Mouse (Mus musculus): ENCODE data around the gene Npas4.
A peak's percentile ranks its signal among the peaks of the same experiment; 100 is the strongest.
"Not testable (repeated sequence)": the region's sequence is repeated elsewhere in the genome, so short reads cannot be mapped to it uniquely, and the experiment has no call there.

Npas4 gene

DNA sequence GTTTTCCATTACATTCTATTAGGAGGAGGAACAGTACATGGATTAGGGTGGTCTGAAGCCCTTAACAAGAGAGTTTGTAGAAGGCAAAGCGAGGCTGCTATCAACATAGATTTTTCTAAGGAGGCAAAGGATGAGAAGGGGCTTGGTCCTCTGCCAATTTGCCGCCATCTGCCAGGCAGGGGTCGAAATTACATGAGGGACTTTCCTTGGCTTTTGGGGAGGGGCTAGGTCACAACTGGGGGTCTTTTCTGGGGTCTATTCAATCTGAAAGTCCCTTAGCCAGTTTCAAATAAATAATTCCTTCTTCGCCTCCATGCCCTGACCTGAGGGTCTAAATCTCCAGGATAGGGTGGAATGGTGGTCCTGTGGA is at the start of gene Npas4:
Gene Npas4, minus strand, starts transcription at position 61 of the 370 bp plus-strand sequence.
- DNase-seq (ENCODE audit: low spot score), result no peak

DNA sequence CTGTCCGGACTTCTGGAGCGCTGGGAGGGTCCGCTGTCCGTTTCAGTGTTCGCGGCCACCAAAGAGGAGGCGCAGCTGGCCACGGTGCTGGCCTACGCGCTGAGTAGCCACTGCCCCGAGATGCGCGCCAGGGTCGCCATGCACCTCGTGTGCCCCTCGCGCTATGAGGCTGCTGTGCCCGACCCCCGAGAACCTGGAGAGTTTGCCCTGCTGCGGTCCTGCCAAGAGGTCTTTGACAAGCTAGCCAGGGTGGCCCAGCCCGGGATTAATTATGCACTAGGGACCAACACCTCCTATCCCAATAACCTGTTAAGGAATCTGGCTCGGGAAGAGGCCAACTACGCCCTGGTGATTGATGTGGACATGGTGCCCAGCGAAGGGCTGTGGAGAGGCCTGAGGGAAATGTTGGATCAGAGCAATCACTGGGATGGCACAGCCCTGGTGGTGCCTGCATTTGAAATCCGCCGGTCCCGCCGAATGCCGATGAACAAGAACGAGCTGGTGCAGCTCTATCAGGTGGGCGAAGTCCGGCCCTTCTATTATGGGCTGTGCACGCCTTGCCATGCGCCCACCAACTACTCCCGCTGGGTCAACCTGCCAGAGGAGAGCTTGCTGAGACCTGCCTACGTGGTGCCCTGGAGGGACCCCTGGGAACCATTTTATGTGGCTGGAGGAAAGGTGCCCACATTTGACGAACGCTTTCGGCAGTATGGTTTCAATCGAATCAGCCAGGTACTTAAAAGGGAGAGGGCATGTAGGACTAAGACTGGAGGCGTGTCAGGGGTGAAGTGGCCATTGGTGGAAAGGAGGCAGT is 49.4 kb upstream of the Npas4 start:
- no peak for DNase-seq (ENCODE audit: low spot score)

- peak; percentile 89 for DNase-seq (ENCODE audit: low spot score)
Measured at GRCm38 (mm10) chr19:5038709-5039156, 48.6 kb upstream of the Npas4 start, which contains the start of the genes B4gat1 and AC124502.3. Gene B4gat1, plus strand, starts transcription at chr19:5038826. Gene AC124502.3, plus strand, starts transcription at chr19:5038891.

DNA sequence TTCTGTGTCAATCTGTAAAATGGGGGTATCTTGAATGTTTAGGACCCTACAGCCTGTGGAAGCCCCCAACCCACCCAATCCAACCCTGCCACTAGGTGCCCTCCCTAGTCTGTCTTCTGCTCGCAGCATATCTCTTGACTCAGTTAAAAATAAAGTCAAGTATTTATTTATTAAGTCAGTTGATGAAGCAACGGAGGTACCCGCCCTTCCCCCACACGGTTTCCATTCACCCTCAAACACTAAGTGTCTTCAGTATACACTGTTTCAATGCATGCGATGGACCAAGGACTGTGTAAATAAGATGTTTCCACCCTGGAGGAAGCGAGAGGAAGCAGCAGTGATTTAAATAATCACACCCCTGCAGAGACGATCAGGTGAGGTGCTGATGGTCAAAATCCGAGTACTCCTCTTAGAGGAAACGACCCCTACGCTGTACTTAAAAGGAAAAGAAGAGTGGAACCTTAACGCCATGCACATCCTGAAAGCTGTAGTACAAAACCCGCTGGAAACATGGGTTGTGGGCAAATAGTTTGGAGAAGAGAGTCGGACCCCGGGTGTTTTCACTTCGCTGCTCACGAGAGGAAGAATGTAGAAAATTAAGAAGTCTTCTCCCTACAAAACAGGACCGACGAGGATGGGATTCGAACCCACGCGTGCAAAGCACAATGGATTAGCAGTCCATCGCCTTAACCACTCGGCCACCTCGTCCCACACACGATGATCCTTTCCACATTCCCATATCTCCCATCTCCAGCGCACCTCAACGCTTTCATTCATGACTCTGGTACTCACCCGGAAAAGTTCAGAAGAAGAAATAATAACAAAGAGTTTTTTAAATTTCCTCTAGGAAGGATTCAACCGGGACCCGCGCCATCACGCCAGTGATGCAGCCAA is 47.8 kb upstream of the Npas4 start:
- DNase-seq (ENCODE audit: low spot score), result peak; percentile 85

DNA sequence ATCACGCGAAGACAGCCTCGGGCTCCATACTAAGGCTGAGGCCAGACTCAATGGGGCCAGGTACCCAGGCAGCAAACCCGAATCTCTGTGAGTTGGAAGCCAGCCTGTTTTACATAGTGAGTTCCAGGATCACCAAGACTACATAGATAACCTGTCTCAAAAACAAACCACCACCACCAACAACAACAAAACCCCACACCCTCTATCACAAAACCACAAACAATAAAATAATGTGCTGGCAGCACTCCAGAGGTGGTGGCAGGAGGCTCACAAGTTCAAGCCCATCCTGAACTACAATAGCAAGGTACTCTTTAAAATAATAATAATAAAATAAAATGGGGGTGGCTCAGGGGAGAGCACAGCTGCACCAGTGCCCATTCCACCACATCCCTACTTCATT is 46.5 kb upstream of the Npas4 start:
- DNase-seq (ENCODE audit: low spot score), result no peak

GRCm38 (mm10) chr19:5032686-5033085 is 42.6 kb upstream of the Npas4 start:
- DNase-seq (ENCODE audit: low spot score), result no peak

- DNase-seq (ENCODE audit: low spot score), result no peak
Measured at GRCm38 (mm10) chr19:5026111-5026510, 36.0 kb upstream of the Npas4 start.

DNA sequence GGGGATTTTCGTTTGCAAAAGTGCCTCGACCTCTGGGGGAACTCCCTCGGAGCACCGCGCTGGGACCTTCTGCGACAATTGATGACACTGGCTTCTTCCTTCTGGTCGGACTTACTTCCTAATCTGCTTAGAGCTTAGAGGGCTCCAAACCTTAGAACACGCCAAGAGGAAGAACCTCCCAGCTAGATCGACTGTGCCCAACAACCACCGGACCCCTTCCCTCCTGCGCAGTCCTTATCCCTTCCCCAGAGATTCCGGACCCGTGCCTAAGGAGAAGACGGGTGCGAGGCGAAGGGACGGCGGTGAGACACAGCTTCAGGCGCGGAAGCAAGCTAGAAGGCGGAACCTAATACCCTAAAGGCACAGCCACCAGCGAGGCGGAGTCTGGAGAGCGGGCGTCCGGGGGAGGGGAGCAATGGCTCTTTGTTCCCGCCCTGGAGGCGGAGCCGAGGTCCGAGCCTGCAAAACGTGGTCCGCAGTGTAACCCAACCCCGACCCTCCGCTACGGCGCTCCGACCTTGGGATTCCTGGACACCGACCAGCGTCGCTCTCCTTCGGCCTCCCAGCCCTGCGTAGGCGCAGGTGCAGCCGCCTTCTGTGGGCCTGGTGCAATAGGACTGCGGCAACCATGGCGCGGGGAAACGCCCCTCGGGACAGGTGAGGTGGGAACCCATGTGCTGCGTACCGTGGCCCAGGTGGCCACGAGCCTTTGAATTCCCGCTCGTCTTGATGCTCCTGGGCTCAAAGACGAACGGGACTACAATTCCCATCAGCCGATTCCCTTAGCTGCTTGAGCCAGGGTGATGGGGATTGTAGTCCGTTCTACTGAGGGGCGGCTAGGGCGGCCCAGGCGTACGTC is 33.7 kb upstream of the Npas4 start, which contains the start of gene Slc29a2:
Gene Slc29a2, plus strand, starts transcription at position 240 of the 859 bp plus-strand sequence.
- DNase-seq (ENCODE audit: low spot score), result peak; percentile 89

- DNase-seq (ENCODE audit: low spot score), result no peak
Measured at GRCm38 (mm10) chr19:5021416-5021815, 31.3 kb upstream of the Npas4 start.

GRCm38 (mm10) chr19:5018191-5018590 is 28.1 kb upstream of the Npas4 start:
- no peak for DNase-seq (ENCODE audit: low spot score)

GRCm38 (mm10) chr19:5017611-5018010 is 27.5 kb upstream of the Npas4 start:
- no peak for DNase-seq (ENCODE audit: low spot score)

- DNase-seq (ENCODE audit: low spot score), result no peak
Measured at GRCm38 (mm10) chr19:5016782-5017181, 26.7 kb upstream of the Npas4 start.

DNA sequence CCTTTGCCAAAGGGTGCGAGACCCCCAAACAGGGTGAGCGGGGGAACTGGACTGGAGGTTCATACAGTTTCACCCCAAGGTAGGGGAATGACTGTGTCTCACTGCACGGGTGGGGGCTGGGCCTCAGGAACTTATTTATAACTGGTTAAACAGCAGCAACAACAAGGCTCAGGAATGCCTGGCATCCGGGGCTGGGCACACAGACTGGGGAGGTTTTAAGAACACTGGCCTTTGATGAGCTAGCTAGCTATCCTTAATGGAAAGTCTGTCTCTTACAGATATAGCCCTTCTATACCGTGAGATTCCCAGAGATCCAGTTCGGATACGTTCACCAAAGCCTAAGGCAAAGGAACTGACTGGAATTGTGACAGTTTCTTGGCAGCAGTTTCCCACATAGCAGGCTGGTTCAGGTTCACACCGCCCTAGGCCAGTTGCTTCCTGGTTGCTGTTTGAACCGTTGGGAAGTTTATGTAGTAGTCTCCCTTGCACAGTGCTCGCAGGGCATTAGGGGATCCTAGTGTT is 26.2 kb upstream of the Npas4 start:
- DNase-seq (ENCODE audit: low spot score), result no peak

- DNase-seq (ENCODE audit: low spot score), result no peak
Measured at GRCm38 (mm10) chr19:5014961-5015398, 24.9 kb upstream of the Npas4 start.

DNA sequence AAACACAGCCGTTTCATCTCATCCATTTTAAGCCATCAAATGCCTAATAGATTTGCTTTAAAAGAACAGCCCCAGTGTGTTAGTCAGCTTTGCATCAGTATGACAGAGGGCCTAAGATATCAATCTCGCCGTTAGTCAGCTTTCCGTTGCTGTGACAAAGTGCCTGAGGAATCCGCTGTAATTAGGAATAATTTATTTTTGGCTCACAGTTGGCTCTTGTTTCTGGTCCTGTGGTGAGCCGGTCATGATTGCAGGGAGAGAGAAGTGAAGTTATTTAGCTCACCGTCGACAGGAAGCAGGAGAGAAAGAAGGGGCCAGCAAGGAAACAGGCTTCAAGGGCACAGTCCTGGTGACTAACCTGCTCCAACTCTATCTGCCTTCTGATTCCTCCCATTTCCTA is 23.0 kb upstream of the Npas4 start:
- DNase-seq (ENCODE audit: low spot score), result no peak

DNA sequence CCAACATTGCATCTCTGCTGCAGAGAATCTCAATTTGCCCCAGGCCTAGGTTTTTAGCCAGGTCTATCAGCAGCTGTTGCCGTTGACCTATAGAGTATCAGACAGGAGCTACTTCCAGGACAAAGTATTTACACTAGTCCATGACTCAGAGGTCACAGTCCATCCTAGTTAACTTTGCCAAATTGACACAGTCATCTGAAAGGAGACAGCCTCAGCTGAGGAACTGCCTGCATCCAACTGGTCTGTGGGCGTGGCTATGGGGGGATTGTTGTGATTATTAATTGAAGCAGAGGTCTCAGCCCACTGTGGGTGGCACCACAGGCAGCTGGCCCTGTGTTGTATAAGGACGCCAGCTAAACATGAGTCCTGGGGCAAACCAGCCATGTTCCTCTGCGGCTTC is 14.8 kb upstream of the Npas4 start:
- no peak for DNase-seq (ENCODE audit: low spot score)

GRCm38 (mm10) chr19:5003644-5004043 is 13.5 kb upstream of the Npas4 start:
- DNase-seq (ENCODE audit: low spot score), result not testable (repeated sequence)

GRCm38 (mm10) chr19:5001666-5002406 is 11.7 kb upstream of the Npas4 start:
- peak; percentile 94 for DNase-seq (ENCODE audit: low spot score)

- peak; percentile 71 for DNase-seq (ENCODE audit: low spot score)
Measured at GRCm38 (mm10) chr19:4999445-5000140, 9.5 kb upstream of the Npas4 start.

DNA sequence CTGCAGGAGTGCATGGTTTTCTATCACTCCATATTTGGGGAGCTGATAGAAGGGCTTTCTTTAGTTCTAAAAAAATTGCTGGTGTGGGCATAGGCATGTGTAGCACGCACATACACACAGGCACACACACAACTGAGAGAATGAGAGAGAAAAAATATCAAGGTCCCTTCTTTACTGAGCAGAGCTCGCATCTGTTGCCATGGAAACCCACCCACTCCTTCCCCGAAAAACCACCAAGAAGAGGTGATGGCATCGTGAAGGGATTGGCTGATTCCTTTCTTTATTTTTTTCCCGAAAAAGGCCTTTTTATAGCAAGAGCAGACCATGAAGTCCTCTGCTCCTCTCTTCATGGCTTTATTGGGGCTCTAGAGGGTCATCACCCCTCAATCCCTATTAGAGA is 3.9 kb upstream of the Npas4 start:
- DNase-seq (ENCODE audit: low spot score), result peak; percentile 84
